16 mouse cellular contexts compared by ENCODE assay signal in genomic region chr4:151103646-151104045, GRCm38 (mm10). TPM values are rescaled to one million over a fixed set of nuclear protein-coding genes. Genes with fewer than 3 reads are reported as not detected.
DNase-seq lines count a peak whose midpoint lies in the region; TF ChIP-seq lines count a peak whose summit lies in the region.
"Had no signal": no experiment of that assay in that cellular context is flagged by ENCODE, and none has a peak within 500 bp of the region (broad histone marks: within the 10 kb centered on the region; RNA-seq: fewer than 3 reads in every experiment).

No protein-coding gene starts in this region.

- H3K4me1 ChIP-seq in heart, adult 2 months (ENCODE audit: control insufficient read depth, insufficient read depth, low read length) = peaks cover 3% of the 10 kb centered on the region; the same call in 1 of the 2 replicates

- intact Hi-C loops in heart, adult 2 months (cut with DNase I) = no loop called here
- intact Hi-C loops in heart, postnatal 36 days (cut with DNase I) = no loop called here

- no peak overlapping the region for H3K4me3 ChIP-seq in heart, adult 2 months
- peak overlapping the region; percentile 39; the same call in 1 of the 2 replicates for H3K4me3 ChIP-seq in layer of hippocampus, adult 2 months
- H3K4me3 ChIP-seq: embryonic facial prominence, embryonic 12.5 days had no signal

- no peak for TF ChIP-seq POLR2A in heart, adult 2 months (IDR thresholded peaks at IDR 0.05; ENCODE audit: insufficient read depth, low read depth, low read length)

- TF ChIP-seq EP300 in heart, adult 2 months (IDR thresholded peaks at IDR 0.05; ENCODE audit: insufficient read depth, low read depth, low read length) = no peak

- peak overlapping the region; percentile 3; the same call in 1 of the 2 replicates for H3K9ac ChIP-seq in heart, adult 2 months (ENCODE audit: low read depth, low read length)
- H3K9ac ChIP-seq: embryonic facial prominence, embryonic 12.5 days had no signal

- H3K79me2 ChIP-seq in heart, adult 2 months (replicated peaks; ENCODE audit: control insufficient read depth, insufficient read depth, low read length) = no peaks in the 10 kb centered on the region

- H3K27ac ChIP-seq in heart, adult 2 months = peak overlapping the region; percentile 76
- peak overlapping the region; percentile 86 for H3K27ac ChIP-seq in layer of hippocampus, adult 2 months
- H3K27ac ChIP-seq: embryonic facial prominence, embryonic 12.5 days had no signal

- H3K36me3 ChIP-seq in heart, adult 2 months (ENCODE audit: control insufficient read depth, insufficient read depth, low read length) = no peaks in the 10 kb centered on the region
- H3K36me3 ChIP-seq: embryonic facial prominence, embryonic 12.5 days had no signal

- WGBS in heart, adult 2 months = 59% methylated on average over 11 of the region's 11 CpGs

- no peak for TF ChIP-seq CTCF in heart, adult 2 months (IDR thresholded peaks at IDR 0.05)
- TF ChIP-seq CTCF in layer of hippocampus, adult 2 months (conservative IDR thresholded peaks at IDR 0.05) = no peak

- peak in 1 of 2 experiments; percentile 4 for DNase-seq in heart, adult 2 months
- no peak for DNase-seq in heart, postnatal 36 days
- DNase-seq in layer of hippocampus, adult 18-20 months (ENCODE audit: low spot score in 2 of 2) = peak; percentile 48 to 82
- no peak for DNase-seq in layer of hippocampus, postnatal 25 days (ENCODE audit: extremely low spot score in 1 of 2, low spot score in 1 of 2)
- peak; percentile 55 to 66 for DNase-seq in cerebellum, postnatal 25 days
- DNase-seq in layer of hippocampus, adult 2 months (ENCODE audit: low spot score in 2 of 2) = peak; percentile 41 to 68
- no peak for DNase-seq in spleen, adult 12 weeks (ENCODE audit: low spot score)
- DNase-seq: liver; thymus, postnatal 36 days had no signal

- H3K27me3 ChIP-seq in heart, adult 2 months (ENCODE audit: control insufficient read depth, insufficient read depth, low read length) = no peaks in the 10 kb centered on the region

RNA-seq across cellular contexts. Expression of gene Gm13090, which starts 14.3 kb away (rescaled TPM):
- total RNA-seq in heart, adult 2 months (2021) = under 1 TPM in 1 of 2 experiments, not detected in 1; 0.34 TPM
- polyA plus RNA-seq in heart, adult 2 months (2012; rRNA removed) = 0.35 and 0.41 TPM in 2 replicates
- total RNA-seq in heart, postnatal 36 days (2021) = not detected
- not detected for total RNA-seq in layer of hippocampus, adult 18-20 months (2021)
- total RNA-seq in layer of hippocampus, postnatal 25 days (2021) = not detected
- total RNA-seq in layer of hippocampus, adult 2 months (2021) = not detected
- total RNA-seq: left cerebral cortex, adult 18-20 months; megakaryocyte-erythroid progenitor cell, adult 5-6 weeks had no signal
- polyA plus RNA-seq: CD4-positive, CD25-positive, alpha-beta regulatory T cell, adult 4 months; embryonic facial prominence, embryonic 12.5 days; frontal cortex, adult 2 months; kidney, embryonic 14.5 days; lung, embryonic 16.5 days had no signal

RNA-seq across cellular contexts. Expression of gene Vamp3, which starts 45.9 kb away (rescaled TPM):
- total RNA-seq in heart, adult 2 months (2021) = 10 to 100 TPM; 47.8 to 63.1 TPM
- polyA plus RNA-seq in heart, adult 2 months (2012; rRNA removed) = 38.0 and 77.6 TPM in 2 replicates
- total RNA-seq in heart, postnatal 36 days (2021) = 10 to 100 TPM; 69.5 to 71.8 TPM
- 10 to 100 TPM; 30.4 to 30.7 TPM for total RNA-seq in layer of hippocampus, adult 18-20 months (2021)
- 10 to 100 TPM; 35.0 to 35.1 TPM for total RNA-seq in layer of hippocampus, postnatal 25 days (2021)
- 10 to 100 TPM; 27.3 to 31.3 TPM for total RNA-seq in layer of hippocampus, adult 2 months (2021)

RNA-seq across cellular contexts. Expression of gene Per3, which starts 59.2 kb away (rescaled TPM):
- total RNA-seq in heart, adult 2 months (2021) = 10 to 100 TPM in 1 of 2 experiments, 1 to 10 TPM in 1; 2.2 to 11.1 TPM
- 12.2 and 15.3 TPM in 2 replicates for polyA plus RNA-seq in heart, adult 2 months (2012; rRNA removed)
- total RNA-seq in heart, postnatal 36 days (2021) = 10 to 100 TPM; 10.9 to 20.8 TPM
- total RNA-seq in layer of hippocampus, adult 18-20 months (2021) = 10 to 100 TPM; 25.9 to 30.3 TPM
- total RNA-seq in layer of hippocampus, postnatal 25 days (2021) = 10 to 100 TPM; 26.7 to 26.8 TPM
- 10 to 100 TPM; 31.6 to 35.6 TPM for total RNA-seq in layer of hippocampus, adult 2 months (2021)

Comparison
In these comparisons a context has a peak if more than half of its experiments do, and no peak if none do; other contexts are left out.
1. DNase-seq: peak in layer of hippocampus, adult 18-20 months (2 of 2), cerebellum, postnatal 25 days (2 of 2) and layer of hippocampus, adult 2 months (2 of 2); none in heart, postnatal 36 days (0 of 2), layer of hippocampus, postnatal 25 days (0 of 2) and spleen, adult 12 weeks (single experiment).